Mouse (Mus musculus): Measurements from ENCODE around the gene Plxnb1. TPM values are rescaled to one million over a fixed set of nuclear protein-coding genes. Genes with fewer than 3 reads are reported as not detected.
"Not testable (repeated sequence)": the region's sequence is repeated elsewhere in the genome, so short reads cannot be mapped to it uniquely, and the experiment has no call there.

Plxnb1 gene
- total RNA-seq, 2 experiments from 2014 or later, result not detected

DNA sequence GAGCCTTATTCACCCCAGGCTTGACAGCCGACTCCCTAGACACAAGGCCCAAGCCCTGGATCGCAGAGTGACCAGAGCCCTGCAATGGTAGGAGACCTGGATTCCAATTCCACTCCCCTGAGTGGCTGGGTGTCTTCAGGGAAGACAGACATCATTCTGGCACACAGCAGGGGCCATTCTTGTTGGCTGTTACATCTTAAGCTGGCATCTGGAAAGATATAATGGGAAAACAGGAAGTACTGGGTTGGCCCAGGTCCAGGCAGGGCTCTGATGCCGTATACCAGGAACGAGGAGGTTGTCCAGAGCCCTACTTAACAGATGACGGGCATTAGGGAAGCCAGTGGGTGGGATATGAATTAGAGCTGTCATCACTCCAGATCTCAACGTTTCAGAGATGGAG lies 28.1 kb downstream of the Plxnb1 start:
- no peak for ATAC-seq (replicated peaks; ENCODE audit: low FRiP score, low TSS enrichment, poor library complexity, severe bottlenecking)

DNA sequence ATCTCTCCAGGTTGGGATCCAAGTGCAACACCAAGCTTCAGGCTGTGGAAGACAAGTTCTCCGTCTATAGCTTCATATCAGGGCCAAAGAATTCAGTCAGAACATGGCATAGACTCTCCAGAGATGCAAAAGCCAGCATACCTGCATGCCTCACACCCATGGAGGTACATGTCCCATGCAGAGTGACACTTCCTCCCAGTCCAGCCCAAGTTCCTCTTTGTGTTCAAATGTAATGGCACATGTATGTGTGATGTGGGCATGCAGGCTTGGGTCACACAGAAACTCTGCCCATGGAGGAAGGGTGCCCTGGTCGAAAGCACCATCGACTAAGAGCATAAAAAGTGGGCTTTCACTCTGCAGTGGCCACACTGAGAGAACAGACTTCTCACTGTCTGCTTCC lies 29.0 kb downstream of the Plxnb1 start:
- no peak for ATAC-seq (replicated peaks; ENCODE audit: low FRiP score, low TSS enrichment, poor library complexity, severe bottlenecking)

DNA sequence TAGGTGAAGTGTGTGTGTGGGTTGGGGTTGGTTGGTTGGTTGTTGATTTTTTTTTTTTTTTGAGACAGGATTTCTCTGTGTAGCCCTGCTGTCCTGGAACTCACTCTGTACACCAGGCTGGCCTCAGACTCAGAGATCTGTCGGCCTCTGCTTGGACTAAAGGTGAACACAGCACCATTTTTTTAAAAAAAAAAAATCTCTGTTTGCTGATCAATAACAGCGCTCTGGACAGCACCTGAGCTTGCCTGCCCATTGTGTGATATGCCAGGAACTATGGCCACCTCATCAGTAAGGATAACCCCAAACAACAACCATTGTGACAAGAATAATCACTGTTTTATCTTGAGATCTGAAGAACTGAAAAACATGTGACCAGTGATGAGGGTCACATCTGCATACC lies 29.9 kb downstream of the Plxnb1 start:
- ATAC-seq (replicated peaks; ENCODE audit: low FRiP score, low TSS enrichment, poor library complexity, severe bottlenecking), result no peak

DNA sequence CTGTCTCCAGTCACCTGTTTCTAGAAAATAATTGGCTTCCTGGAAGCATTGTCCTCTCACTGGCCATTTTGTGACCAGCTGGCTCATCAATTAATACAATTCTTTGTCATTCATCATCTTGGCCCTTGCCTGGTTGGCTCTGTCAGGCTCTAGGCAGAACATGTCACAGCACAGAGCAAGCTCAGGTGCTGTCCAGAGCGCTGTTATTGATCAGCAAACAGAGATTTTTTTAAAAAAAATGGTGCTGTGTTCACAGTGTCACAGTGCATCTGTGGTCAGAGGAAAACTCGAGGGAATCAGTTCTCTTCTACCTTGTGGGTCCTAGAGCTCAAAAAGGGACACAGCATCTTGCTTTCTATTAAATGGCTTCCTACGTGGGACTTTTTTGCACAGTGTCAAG lies 30.3 kb downstream of the Plxnb1 start:
- no peak for ATAC-seq (replicated peaks; ENCODE audit: low FRiP score, low TSS enrichment, poor library complexity, severe bottlenecking)

DNA sequence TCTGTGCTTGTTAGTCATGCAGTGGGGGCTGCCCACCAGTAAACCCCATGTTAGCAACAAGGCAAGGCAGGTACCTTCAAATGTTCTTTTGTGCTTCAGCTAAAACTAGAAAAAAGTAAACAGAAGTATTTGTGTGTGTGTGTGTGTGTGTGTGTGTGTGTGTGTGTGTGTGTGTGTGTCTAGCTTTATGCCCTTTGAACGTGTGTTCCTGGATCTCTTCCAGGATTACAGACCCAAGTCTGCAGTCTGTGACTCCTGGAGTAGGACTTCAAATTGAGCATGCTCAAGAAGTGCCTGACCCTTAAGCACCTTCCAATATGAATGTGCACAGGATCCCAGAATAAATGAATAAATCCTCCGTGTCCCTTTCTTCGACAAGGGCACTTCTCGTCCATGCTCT lies 31.9 kb downstream of the Plxnb1 start:
- ATAC-seq (replicated peaks; ENCODE audit: low FRiP score, low TSS enrichment, poor library complexity, severe bottlenecking), result no peak

DNA sequence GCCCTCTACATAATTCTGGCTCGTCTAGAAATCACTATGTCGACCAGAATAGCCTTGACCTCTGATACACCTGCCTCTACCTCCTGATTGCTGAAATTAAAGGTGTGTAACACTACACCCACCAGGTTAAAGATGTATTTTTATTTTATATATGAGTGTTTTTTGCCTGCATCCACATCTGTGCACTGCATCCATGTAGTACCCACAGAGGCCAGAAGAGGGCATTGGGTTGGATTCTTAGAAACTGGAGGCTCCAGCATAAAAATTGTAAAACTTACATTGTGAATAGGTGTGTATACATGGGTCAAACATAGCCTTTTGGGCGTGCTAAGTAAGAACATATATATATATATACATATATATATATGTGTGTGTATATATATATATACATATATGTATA lies 33.0 kb downstream of the Plxnb1 start:
- ATAC-seq (replicated peaks; ENCODE audit: low FRiP score, low TSS enrichment, poor library complexity, severe bottlenecking), result no peak

DNA sequence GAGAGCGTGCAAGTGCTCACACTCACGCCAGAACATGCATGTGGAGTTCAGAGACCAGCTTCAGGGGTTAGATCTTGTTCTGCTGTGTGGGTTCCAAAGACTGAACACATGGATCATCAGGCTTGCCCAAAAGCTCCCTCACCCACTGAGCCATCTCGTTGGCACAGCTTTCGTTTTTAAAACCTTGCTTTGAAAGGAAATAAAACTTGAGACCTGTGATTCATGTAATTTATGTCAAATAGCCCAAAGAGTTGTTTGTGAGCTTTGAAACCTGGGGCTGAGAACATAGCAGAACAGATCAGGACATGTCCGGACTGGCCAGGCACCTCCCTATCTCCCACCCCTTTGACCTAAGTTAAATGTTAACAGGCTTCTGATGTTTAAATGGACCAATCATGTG lies 34.9 kb downstream of the Plxnb1 start:
- ATAC-seq (replicated peaks; ENCODE audit: low FRiP score, low TSS enrichment, poor library complexity, severe bottlenecking), result no peak

DNA sequence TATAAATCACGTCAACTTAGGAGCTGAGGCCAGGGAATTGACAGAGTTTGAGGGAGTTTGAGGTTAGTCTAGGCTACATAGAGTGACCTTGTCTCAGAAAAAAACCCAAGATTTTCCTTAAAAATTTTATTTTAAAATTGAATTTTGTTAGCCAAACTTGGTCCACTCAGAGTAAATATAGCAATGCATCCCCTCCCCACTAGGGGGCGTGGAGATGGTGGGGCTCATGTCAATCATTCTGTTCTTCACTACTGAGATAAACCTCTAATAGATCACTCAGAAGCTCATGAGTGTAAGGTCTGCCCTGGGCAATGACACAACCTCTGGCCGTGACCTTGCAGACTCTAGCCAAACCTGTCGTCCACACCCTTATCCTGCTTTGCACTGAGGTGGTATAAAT lies 45.2 kb downstream of the Plxnb1 start:
- ATAC-seq (replicated peaks; ENCODE audit: low FRiP score, low TSS enrichment, poor library complexity, severe bottlenecking), result not testable (repeated sequence)

DNA sequence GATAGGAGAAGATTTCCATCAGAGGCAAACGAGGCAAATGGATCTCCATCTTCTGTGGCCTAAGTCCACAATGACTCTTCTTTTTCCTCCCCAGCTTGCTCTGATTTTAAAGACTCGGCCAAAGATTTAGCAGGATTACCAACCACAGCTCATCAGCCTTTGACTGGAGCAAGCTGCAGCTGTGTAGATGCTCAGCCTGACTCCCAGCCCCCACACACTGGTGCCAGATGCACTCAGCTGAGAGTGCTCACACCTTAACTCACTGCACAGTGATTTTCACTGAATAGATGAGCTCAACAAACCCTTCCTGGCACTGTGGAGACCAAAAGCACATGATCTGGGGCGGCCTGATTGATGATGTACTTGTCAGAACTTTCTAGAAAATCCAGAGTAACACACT lies 66.8 kb downstream of the Plxnb1 start, which contains the start of gene Fbxw21:
Gene Fbxw21, minus strand, starts transcription at position 101 of the 400 bp plus-strand sequence.
- ATAC-seq (replicated peaks; ENCODE audit: low FRiP score, low TSS enrichment, poor library complexity, severe bottlenecking), result no peak

DNA sequence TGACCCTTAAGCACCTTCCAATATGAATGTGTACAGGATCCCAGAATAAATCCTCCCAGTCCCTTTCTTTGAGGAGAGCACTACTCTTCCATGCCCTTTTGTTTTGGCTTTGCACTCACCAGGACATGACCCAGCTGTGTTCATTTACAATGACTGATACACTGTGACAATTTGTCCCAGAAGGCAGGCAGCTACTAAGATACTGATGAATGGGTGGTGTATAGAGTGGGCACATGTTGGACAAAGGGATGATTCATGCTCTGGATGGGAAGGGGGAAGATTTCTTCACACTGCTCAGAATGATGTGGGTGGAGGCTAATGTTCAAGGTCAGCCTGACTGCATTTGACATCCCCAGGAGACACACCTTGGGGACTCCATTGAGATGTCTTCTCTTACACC lies 72.1 kb downstream of the Plxnb1 start:
- no peak for ATAC-seq (replicated peaks; ENCODE audit: low FRiP score, low TSS enrichment, poor library complexity, severe bottlenecking)

Other genes starting within 250 kb of the Plxnb1 start
- 5.7 and 5.8 TPM in 2 replicates for gene Slc26a6, start 242.1 kb upstream of the Plxnb1 start, total RNA-seq (2014; fragmentation: Nextera tagmentation)
- 0.30 and 1.4 TPM in 2 replicates for gene Slc26a6, start 242.1 kb upstream of the Plxnb1 start, total RNA-seq (2017)
- gene Tmem89, start 180.8 kb upstream of the Plxnb1 start, total RNA-seq (2014; fragmentation: Nextera tagmentation), result 2.7 TPM in 1 of 2 replicates, not detected in the other
- not detected in 2 replicates for gene Tmem89, start 180.8 kb upstream of the Plxnb1 start, total RNA-seq (2017)
- 281 and 361 TPM in 2 replicates for gene Uqcrc1, start 158.8 kb upstream of the Plxnb1 start, total RNA-seq (2014; fragmentation: Nextera tagmentation)
- 283 and 345 TPM in 2 replicates for gene Uqcrc1, start 158.8 kb upstream of the Plxnb1 start, total RNA-seq (2017)
- gene Col7a1, start 141.8 kb upstream of the Plxnb1 start, total RNA-seq (2014; fragmentation: Nextera tagmentation), result 0.45 TPM in 1 of 2 replicates, not detected in the other
- gene Col7a1, start 141.8 kb upstream of the Plxnb1 start, total RNA-seq (2017), result 0.42 TPM in 1 of 2 replicates, not detected in the other
- gene Ucn2, start 109.4 kb upstream of the Plxnb1 start, total RNA-seq (2014; fragmentation: Nextera tagmentation), result 1.2 TPM in 1 of 2 replicates, not detected in the other
- gene Ucn2, start 109.4 kb upstream of the Plxnb1 start, total RNA-seq (2017), result not detected in 2 replicates
- 6.2 and 22.7 TPM in 2 replicates for gene Pfkfb4, start 103.6 kb upstream of the Plxnb1 start, total RNA-seq (2014; fragmentation: Nextera tagmentation)
- gene Pfkfb4, start 103.6 kb upstream of the Plxnb1 start, total RNA-seq (2017), result 4.8 and 11.5 TPM in 2 replicates
- gene Shisa5, start 56.8 kb upstream of the Plxnb1 start, total RNA-seq (2014; fragmentation: Nextera tagmentation), result 52.0 and 52.8 TPM in 2 replicates
- 37.6 and 74.5 TPM in 2 replicates for gene Shisa5, start 56.8 kb upstream of the Plxnb1 start, total RNA-seq (2017)
- 17.1 and 29.7 TPM in 2 replicates for gene Trex1, start 35.7 kb upstream of the Plxnb1 start, total RNA-seq (2014; fragmentation: Nextera tagmentation)
- gene Trex1, start 35.7 kb upstream of the Plxnb1 start, total RNA-seq (2017), result 4.7 and 5.1 TPM in 2 replicates
- 14.9 and 26.3 TPM in 2 replicates for gene Atrip, start 21.3 kb upstream of the Plxnb1 start, total RNA-seq (2014; fragmentation: Nextera tagmentation)
- gene Atrip, start 21.3 kb upstream of the Plxnb1 start, total RNA-seq (2017), result 9.8 and 19.2 TPM in 2 replicates
- 12.2 and 17.1 TPM in 2 replicates for gene Ccdc51, start 12.9 kb upstream of the Plxnb1 start, total RNA-seq (2014; fragmentation: Nextera tagmentation)
- 14.2 and 16.6 TPM in 2 replicates for gene Ccdc51, start 12.9 kb upstream of the Plxnb1 start, total RNA-seq (2017)
- gene Tma7, start 12.8 kb upstream of the Plxnb1 start, total RNA-seq (2014; fragmentation: Nextera tagmentation), result 418 and 530 TPM in 2 replicates
- gene Tma7, start 12.8 kb upstream of the Plxnb1 start, total RNA-seq (2017), result 113 and 115 TPM in 2 replicates
- gene Fbxw21, start 66.7 kb downstream of the Plxnb1 start, total RNA-seq (2014; fragmentation: Nextera tagmentation), result not detected in 2 replicates
- gene Fbxw21, start 66.7 kb downstream of the Plxnb1 start, total RNA-seq (2017), result not detected in 2 replicates
- gene Fbxw13, start 100.6 kb downstream of the Plxnb1 start, total RNA-seq (2014; fragmentation: Nextera tagmentation), result not detected in 2 replicates
- gene Fbxw13, start 100.6 kb downstream of the Plxnb1 start, total RNA-seq (2017), result not detected in 2 replicates
- not detected in 2 replicates for gene Fbxw20, start 139.4 kb downstream of the Plxnb1 start, total RNA-seq (2014; fragmentation: Nextera tagmentation)
- not detected in 2 replicates for gene Fbxw20, start 139.4 kb downstream of the Plxnb1 start, total RNA-seq (2017)
- not detected in 2 replicates for gene Fbxw14, start 192.3 kb downstream of the Plxnb1 start, total RNA-seq (2014; fragmentation: Nextera tagmentation)
- not detected in 2 replicates for gene Fbxw14, start 192.3 kb downstream of the Plxnb1 start, total RNA-seq (2017)
- gene Fbxw28, start 244.3 kb downstream of the Plxnb1 start, total RNA-seq (2014; fragmentation: Nextera tagmentation), result not detected in 2 replicates
- not detected in 2 replicates for gene Fbxw28, start 244.3 kb downstream of the Plxnb1 start, total RNA-seq (2017)